Mouse (Mus musculus) heart, adult 2 months (tissue): ENCODE data around the gene Dhx30.

Source experiments
- CTCF ChIP-seq: fragments of 200-600 bp; IDR thresholded peaks from 2 replicates; pipeline ENCODE4 v1.8.1; 2022; ENCODE audit warnings: antibody characterized with exemption, mild to moderate bottlenecking, moderate library complexity
- EP300 ChIP-seq: fragments of 200-500 bp; IDR thresholded peaks from 2 replicates; pipeline ENCODE4 v1.6.1; 2011; ENCODE audit warnings: low read depth, low read length, control low read depth; ENCODE audit not compliant: insufficient read depth
- POLR2A ChIP-seq: fragments of 200-500 bp; IDR thresholded peaks from 2 replicates; pipeline ENCODE4 v1.6.1; 2011; ENCODE audit warnings: mild to moderate bottlenecking, low read depth, low read length, control low read depth; ENCODE audit not compliant: insufficient read depth

- TF ChIP-seq POLR2A (no peak), CTCF (no peak), EP300 (no peak)
Measured at GRCm38 (mm10) chr9:110163071-110163470, 45.4 kb upstream of the Dhx30 start.
